Mouse (Mus musculus): ENCODE measurements around the gene Galnt7. TPM values are rescaled to one million over a fixed set of nuclear protein-coding genes. Genes with fewer than 3 reads are reported as not detected.

Galnt7 gene
- total and polyA plus RNA-seq, 3 experiments = 11.1 to 138 (median 18.5) TPM

DNA sequence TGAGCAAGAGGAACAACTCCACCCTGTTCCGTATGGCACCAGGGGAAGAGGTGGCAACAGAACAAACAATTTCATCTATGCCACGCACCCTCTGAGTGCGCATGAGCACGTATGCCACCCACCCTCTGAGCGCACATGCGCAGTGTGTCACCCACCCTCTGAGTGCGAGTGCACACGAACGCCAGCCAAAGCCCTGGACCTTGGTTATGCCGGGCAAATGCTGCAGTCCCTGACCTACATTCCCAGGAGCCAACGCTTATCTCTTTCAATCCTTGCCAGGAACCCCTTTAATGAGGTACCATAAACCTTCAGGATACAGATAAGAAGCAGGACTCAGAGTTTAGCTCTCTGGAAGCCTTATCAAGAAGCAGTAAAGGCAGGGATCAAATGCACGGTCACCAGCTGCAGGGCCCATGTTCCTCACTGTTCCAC is 50.8 kb downstream of the Galnt7 start (continued):
- TF ChIP-seq HCFC1 (IDR thresholded peaks at IDR 0.05; ENCODE audit: low read depth, low read length) (no peak), USF1 (IDR thresholded peaks at IDR 0.05; ENCODE audit: low read depth, low read length) (no peak), TCF12 (IDR thresholded peaks at IDR 0.05; ENCODE audit: low read depth, low read length) (peak; percentile 79), EP300 (IDR thresholded peaks at IDR 0.05; ENCODE audit: low read depth in 1 of 2, low read length in 2 of 2) (peak; percentile 68 to 78; a peak in 3 of 4 replicates), E2F4 (IDR thresholded peaks at IDR 0.05; ENCODE audit: borderline replicate concordance, low read depth, low read length) (no peak), SMC3 (IDR thresholded peaks at IDR 0.05; ENCODE audit: low read depth, low read length) (no peak), RCOR1 (IDR thresholded peaks at IDR 0.05; ENCODE audit: low read depth, low read length) (peak; percentile 82), NELFE (IDR thresholded peaks at IDR 0.05; ENCODE audit: low read depth, low read length) (peak; percentile 38), RAD21 (IDR thresholded peaks at IDR 0.05; ENCODE audit: low read depth, low read length) (no peak)

GRCm38 (mm10) chr8:57599813-57600555 is 52.8 kb downstream of the Galnt7 start:
- H3K9ac ChIP-seq (ENCODE audit: control insufficient read depth, low read depth, low read length, poor library complexity, severe bottlenecking) = no peak overlapping the region
- DNase-seq (ENCODE audit: low read depth, low spot score) = no peak

DNA sequence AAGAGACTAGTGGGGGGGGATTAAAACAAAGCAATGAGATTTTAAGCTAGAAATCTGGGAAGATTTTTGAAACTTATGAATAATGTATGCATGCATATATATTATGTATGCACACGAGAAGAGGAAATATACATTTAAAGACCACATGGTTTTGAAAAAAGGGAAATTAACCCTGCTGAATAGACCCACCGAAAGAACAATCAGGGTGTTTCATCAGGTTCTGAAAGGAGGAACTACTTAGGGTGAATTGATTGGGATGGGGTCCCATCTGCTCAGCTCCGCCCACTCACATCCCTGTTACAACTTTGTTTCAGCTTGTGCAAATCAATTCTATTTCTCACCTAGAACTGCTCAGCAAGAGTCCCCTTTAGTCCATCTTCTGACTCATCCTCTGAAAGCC is 57.0 kb downstream of the Galnt7 start:
- H3K4me3 ChIP-seq (ENCODE audit: control insufficient read depth in 1 of 2, insufficient read depth in 1 of 2, low read depth in 2 of 2, low read length in 2 of 2) = no peak overlapping the region
- H3K27ac ChIP-seq (ENCODE audit: control insufficient read depth, low read depth, low read length) = no peak overlapping the region
- H3K27me3 ChIP-seq (ENCODE audit: control insufficient read depth in 1 of 2, insufficient read depth in 2 of 2, low read length in 2 of 2) = no peaks in the 10 kb centered on the region
- no peak for TF ChIP-seq TAL1 (IDR thresholded peaks at IDR 0.05; ENCODE audit: low read length)
- peak; percentile 67 for TF ChIP-seq RCOR1 (IDR thresholded peaks at IDR 0.05; ENCODE audit: low read depth, low read length)
- peak; percentile 95 for TF ChIP-seq MYC (IDR thresholded peaks at IDR 0.05; ENCODE audit: low read depth, low read length)
- TF ChIP-seq MAX (IDR thresholded peaks at IDR 0.05; ENCODE audit: low read length) = peak; percentile 66; the same call in 1 of the 2 replicates
- TF ChIP-seq EP300 (IDR thresholded peaks at IDR 0.05; ENCODE audit: low read depth in 1 of 2, low read length in 2 of 2) = peak; percentile 18 to 58; a peak in 2 of 4 replicates
- no peak for TF ChIP-seq CTCF (IDR thresholded peaks at IDR 0.05 in 2 of 3, conservative IDR thresholded peaks at IDR 0.05 in 1 of 3; ENCODE audit: control insufficient read depth in 1 of 3, insufficient read depth in 1 of 3, low read depth in 2 of 3, low read length in 3 of 3, poor library complexity in 1 of 3, severe bottlenecking in 1 of 3)
- TF ChIP-seq TCF12 (IDR thresholded peaks at IDR 0.05; ENCODE audit: low read depth, low read length) = no peak
- TF ChIP-seq NELFE (IDR thresholded peaks at IDR 0.05; ENCODE audit: low read depth, low read length) = no peak
- no peak for TF ChIP-seq GABPA (IDR thresholded peaks at IDR 0.05; ENCODE audit: low read depth, low read length)
- peak; percentile 57 for TF ChIP-seq SIN3A (IDR thresholded peaks at IDR 0.05; ENCODE audit: low read length)
- no peak for TF ChIP-seq POLR2A (IDR thresholded peaks at IDR 0.05; ENCODE audit: control insufficient read depth in 1 of 2, insufficient read depth in 1 of 2, low read depth in 1 of 2, low read length in 2 of 2, poor library complexity in 1 of 2)
- no peak for TF ChIP-seq USF1 (IDR thresholded peaks at IDR 0.05; ENCODE audit: low read depth, low read length)
- TF ChIP-seq MXI1 (IDR thresholded peaks at IDR 0.05; ENCODE audit: low read depth, low read length) = peak; percentile 55; the same call in 1 of the 2 replicates
- H3K9ac ChIP-seq (ENCODE audit: control insufficient read depth, low read depth, low read length, poor library complexity, severe bottlenecking) = no peak overlapping the region
- H3K36me3 ChIP-seq (ENCODE audit: control insufficient read depth in 1 of 2, insufficient read depth in 2 of 2, low read length in 2 of 2) = peaks cover 0 to 26% of the 10 kb centered on the region in 2 experiments; a peak in 2 of 4 replicates
- DNase-seq (ENCODE audit: low read depth, low spot score) = peak; percentile 77
- peaks cover 12 to 30% of the 10 kb centered on the region in 2 experiments for H3K4me1 ChIP-seq (ENCODE audit: control insufficient read depth in 1 of 2, insufficient read depth in 2 of 2, low read length in 2 of 2)
- 0 out of 2 replicates have a peak, but pooled peaks cover 1% of the 10 kb centered on the region for H3K79me2 ChIP-seq (ENCODE audit: control insufficient read depth, insufficient read depth, low read length, poor library complexity)
- H3K9me3 ChIP-seq (replicated peaks; ENCODE audit: insufficient read depth, low read length) = no peaks in the 10 kb centered on the region

More at GRCm38 (mm10) chr8:57599813-57600555, 52.8 kb downstream of the Galnt7 start:
- H3K27ac ChIP-seq (ENCODE audit: control insufficient read depth, low read depth, low read length) = no peak overlapping the region
- peaks cover 0 to 16% of the 10 kb centered on the region in 2 experiments; a peak in 2 of 4 replicates for H3K36me3 ChIP-seq (ENCODE audit: control insufficient read depth in 1 of 2, insufficient read depth in 2 of 2, low read length in 2 of 2)
- no peaks in the 10 kb centered on the region for H3K79me2 ChIP-seq (ENCODE audit: control insufficient read depth, insufficient read depth, low read length, poor library complexity)
- no peak overlapping the region for H3K4me3 ChIP-seq (ENCODE audit: control insufficient read depth in 1 of 2, insufficient read depth in 1 of 2, low read depth in 2 of 2, low read length in 2 of 2)
- no peaks in the 10 kb centered on the region for H3K27me3 ChIP-seq (ENCODE audit: control insufficient read depth in 1 of 2, insufficient read depth in 2 of 2, low read length in 2 of 2)
- no peak for TF ChIP-seq JUND (IDR thresholded peaks at IDR 0.05; ENCODE audit: low read depth, low read length)
- TF ChIP-seq CHD1 (IDR thresholded peaks at IDR 0.05; ENCODE audit: low read depth, low read length) = no peak
- TF ChIP-seq SMC3 (IDR thresholded peaks at IDR 0.05; ENCODE audit: low read depth, low read length) = no peak
- no peak for TF ChIP-seq ETS1 (IDR thresholded peaks at IDR 0.05; ENCODE audit: low read depth, low read length)
- TF ChIP-seq TAL1 (IDR thresholded peaks at IDR 0.05; ENCODE audit: low read length) = no peak
- no peak for TF ChIP-seq E2F4 (IDR thresholded peaks at IDR 0.05; ENCODE audit: borderline replicate concordance, low read depth, low read length)
- no peak for TF ChIP-seq TCF12 (IDR thresholded peaks at IDR 0.05; ENCODE audit: low read depth, low read length)
- TF ChIP-seq TBP (IDR thresholded peaks at IDR 0.05; ENCODE audit: low read depth, low read length) = no peak
- TF ChIP-seq MYC (IDR thresholded peaks at IDR 0.05; ENCODE audit: low read depth, low read length) = no peak
- no peak for TF ChIP-seq UBTF (IDR thresholded peaks at IDR 0.05; ENCODE audit: borderline replicate concordance, insufficient read depth, low read depth, low read length)
- no peak for TF ChIP-seq SIN3A (IDR thresholded peaks at IDR 0.05; ENCODE audit: low read length)
- TF ChIP-seq CHD2 (IDR thresholded peaks at IDR 0.05; ENCODE audit: low read length) = no peak
- no peak for TF ChIP-seq ZC3H11A (IDR thresholded peaks at IDR 0.05; ENCODE audit: low read depth, low read length)
- no peak for TF ChIP-seq NELFE (IDR thresholded peaks at IDR 0.05; ENCODE audit: low read depth, low read length)
- TF ChIP-seq ZMIZ1 (IDR thresholded peaks at IDR 0.05; ENCODE audit: low read depth, low read length) = no peak
- TF ChIP-seq MAZ (IDR thresholded peaks at IDR 0.05; ENCODE audit: low read depth, low read length) = no peak
- H3K4me1 ChIP-seq (ENCODE audit: control insufficient read depth in 1 of 2, insufficient read depth in 2 of 2, low read length in 2 of 2) = peaks cover 7 to 20% of the 10 kb centered on the region in 2 experiments
- no peaks in the 10 kb centered on the region for H3K9me3 ChIP-seq (replicated peaks; ENCODE audit: insufficient read depth, low read length)

All from MEL (cell line).